Mouse (Mus musculus) CH12.LX (cell line): ENCODE measurements at regions not wholly inside any gene's neighbourhood (a gene's known extent, or its start where the extent isn't known, plus 50 kb on each side); places are given as distances from the start of the nearest gene placed in this dataset.
A peak's percentile ranks its signal among the peaks of the same experiment; 100 is the strongest.

Experiments used
- DNase-seq: peaks from one replicate; pipeline ENCODE4 v3.0.0-alpha.2; 2013; ENCODE audit errors: extremely low read depth
- H3K27ac ChIP-seq: 2 replicates; pipeline ENCODE4 v1.5.1; 2012; ENCODE audit warnings: low read depth, mild to moderate bottlenecking, control low read depth, moderate library complexity; ENCODE audit not compliant: insufficient read depth
- H3K27me3 ChIP-seq: replicated peaks from 2 replicates; pipeline ENCODE3; 2012; ENCODE audit warnings: inconsistent platforms
- H3K36me3 ChIP-seq, 2 experiments: replicated peaks in 1 of 2; 2 replicates each; pipeline versions ENCODE3 to v1.6.1; 2012; ENCODE audit warnings: inconsistent platforms in 1 of 2, low read length in 1 of 2, mild to moderate bottlenecking in 1 of 2, mixed read lengths in 1 of 2, moderate library complexity in 1 of 2; ENCODE audit not compliant: control insufficient read depth in 1 of 2, insufficient read depth in 1 of 2
- H3K4me1 ChIP-seq, 2 experiments: 2 replicates each; pipeline ENCODE4 v1.6.1; 2012; ENCODE audit warnings: inconsistent platforms in 1 of 2, moderate library complexity in 1 of 2; ENCODE audit not compliant: insufficient read depth in 2 of 2, control insufficient read depth in 1 of 2
- H3K4me2 ChIP-seq: 2 replicates; pipeline ENCODE4 v1.6.1; 2012; ENCODE audit warnings: low read depth, mild to moderate bottlenecking, control low read depth; ENCODE audit not compliant: poor library complexity, insufficient read depth, severe bottlenecking
- H3K4me3 ChIP-seq, 3 experiments: fragments of 150-350 bp in 1 of 3; sonication (generic) in 1 of 3; replicated peaks in 1 of 3; 2 replicates each; pipeline versions ENCODE3 to v1.5.1; 2011 to 2012; ENCODE audit warnings: low read depth in 2 of 3, low read length in 2 of 3, mild to moderate bottlenecking in 2 of 3, moderate library complexity in 2 of 3, control low read depth in 1 of 3, improper control_type of control experiment in 1 of 3, inconsistent platforms in 1 of 3, mixed read lengths in 1 of 3; ENCODE audit not compliant: poor library complexity in 1 of 3
- H3K79me2 ChIP-seq: replicated peaks from 2 replicates; pipeline ENCODE4 v1.6.1; 2012; ENCODE audit warnings: mild to moderate bottlenecking, moderate library complexity; ENCODE audit not compliant: control insufficient read depth, poor library complexity, insufficient read depth, severe bottlenecking; ENCODE audit errors: extremely low read depth
- H3K9ac ChIP-seq: 2 replicates; pipeline ENCODE4 v1.6.1; 2012; ENCODE audit warnings: low read depth, mild to moderate bottlenecking, control low read depth, moderate library complexity; ENCODE audit not compliant: insufficient read depth
- H3K9me3 ChIP-seq: replicated peaks from 2 replicates; pipeline ENCODE3; 2012; ENCODE audit warnings: low read length, inconsistent platforms, mixed read lengths
- CHD1 ChIP-seq: IDR thresholded peaks from 2 replicates; pipeline ENCODE4 v1.6.1; 2012; ENCODE audit warnings: low read depth, low read length, improper control_type of control experiment, inconsistent platforms
- CHD2 ChIP-seq: IDR thresholded peaks from 2 replicates; pipeline ENCODE4 v1.6.1; 2011; ENCODE audit warnings: low read length, improper control_type of control experiment
- E2F4 ChIP-seq: IDR thresholded peaks from 2 replicates; pipeline ENCODE4 v1.6.1; 2011; ENCODE audit warnings: low read depth, low read length, improper control_type of control experiment; ENCODE audit not compliant: insufficient replicate concordance
- ETS1 ChIP-seq: conservative IDR thresholded peaks from 2 replicates; pipeline ENCODE4 v1.6.1; 2012; ENCODE audit warnings: low read depth, mild to moderate bottlenecking, inconsistent platforms, low read length, improper control_type of control experiment, moderate library complexity
- GABPA ChIP-seq: IDR thresholded peaks from 2 replicates; pipeline ENCODE4 v1.6.1; 2012; ENCODE audit warnings: low read depth, low read length, improper control_type of control experiment, inconsistent platforms; ENCODE audit not compliant: insufficient replicate concordance
- HCFC1 ChIP-seq: IDR thresholded peaks from 2 replicates; pipeline ENCODE4 v1.6.1; 2012; ENCODE audit warnings: low read depth, mild to moderate bottlenecking, inconsistent platforms, low read length, improper control_type of control experiment
- JUN ChIP-seq: IDR thresholded peaks from 2 replicates; pipeline ENCODE4 v1.6.1; 2011; ENCODE audit warnings: low read depth, mild to moderate bottlenecking, low read length, improper control_type of control experiment, moderate library complexity; ENCODE audit not compliant: insufficient read depth
- KAT2A ChIP-seq: IDR thresholded peaks from 2 replicates; pipeline ENCODE4 v1.6.1; 2012; ENCODE audit warnings: low read length, improper control_type of control experiment, inconsistent platforms; ENCODE audit not compliant: insufficient replicate concordance
- MAFK ChIP-seq: IDR thresholded peaks from 2 replicates; pipeline ENCODE4 v1.6.1; 2011; ENCODE audit warnings: low read length, improper control_type of control experiment; ENCODE audit not compliant: insufficient replicate concordance
- MAZ ChIP-seq: IDR thresholded peaks from 2 replicates; pipeline ENCODE4 v1.6.1; 2012; ENCODE audit warnings: low read depth, mild to moderate bottlenecking, inconsistent platforms, low read length, improper control_type of control experiment, moderate library complexity
- MXI1 ChIP-seq: IDR thresholded peaks from 2 replicates; pipeline ENCODE4 v1.6.1; 2011; ENCODE audit warnings: mild to moderate bottlenecking, low read depth, low read length, improper control_type of control experiment
- POLR2A ChIP-seq: IDR thresholded peaks from 2 replicates; pipeline ENCODE4 v1.6.1; 2011; ENCODE audit warnings: low read depth, mild to moderate bottlenecking, improper control_type of control experiment, low read length
- POLR2AphosphoS2 ChIP-seq: IDR thresholded peaks from 2 replicates; pipeline ENCODE4 v1.6.1; 2011; ENCODE audit warnings: low read depth, low read length, improper control_type of control experiment
- SIN3A ChIP-seq: IDR thresholded peaks from 2 replicates; pipeline ENCODE4 v1.6.1; 2012; ENCODE audit warnings: low read length, improper control_type of control experiment, inconsistent platforms
- SMC3 ChIP-seq: IDR thresholded peaks from 2 replicates; pipeline ENCODE4 v1.6.1; 2011; ENCODE audit warnings: low read depth, low read length, improper control_type of control experiment
- UBTF ChIP-seq: IDR thresholded peaks from 2 replicates; pipeline ENCODE4 v1.6.1; 2012; ENCODE audit warnings: low read depth, mild to moderate bottlenecking, inconsistent platforms, low read length, improper control_type of control experiment, moderate library complexity
- ZC3H11A ChIP-seq: IDR thresholded peaks from 2 replicates; pipeline ENCODE4 v1.6.1; 2012; ENCODE audit warnings: low read depth, mild to moderate bottlenecking, inconsistent platforms, low read length, improper control_type of control experiment
- dilution Hi-C: fragments of 300-500 bp; cut with MboI; formaldehyde crosslinking; loops from 2 replicates; pipeline ENCODE4 v1.14.3; 2020; ENCODE audit warnings: low sequenced_read_pairs; ENCODE audit not compliant: extremely low pct_unique_long_range_greater_than_20kb, extremely low pct_ligation_motif_present
- in situ Hi-C: fragments of 300-500 bp; cut with MboI; formaldehyde crosslinking; loops from 3 replicates; pipeline ENCODE4 v1.14.3; 2019; ENCODE audit warnings: low sequenced_read_pairs, low pct_ligation_motif_present, low pct_unique_long_range_greater_than_20kb, mixed read lengths

GRCm38 (mm10) chr1:154118374-154119004 is 82.5 kb upstream of the Zfp648 start (continued):
- TF ChIP-seq POLR2AphosphoS2: no peak
- TF ChIP-seq ZC3H11A: peak; percentile 85
- TF ChIP-seq SIN3A: peak; percentile 44; the same call in 1 of the 2 replicates
- no peak for TF ChIP-seq CHD2
- no peak for TF ChIP-seq CHD1
- TF ChIP-seq, all 38 proteins: peak for 12

DNA sequence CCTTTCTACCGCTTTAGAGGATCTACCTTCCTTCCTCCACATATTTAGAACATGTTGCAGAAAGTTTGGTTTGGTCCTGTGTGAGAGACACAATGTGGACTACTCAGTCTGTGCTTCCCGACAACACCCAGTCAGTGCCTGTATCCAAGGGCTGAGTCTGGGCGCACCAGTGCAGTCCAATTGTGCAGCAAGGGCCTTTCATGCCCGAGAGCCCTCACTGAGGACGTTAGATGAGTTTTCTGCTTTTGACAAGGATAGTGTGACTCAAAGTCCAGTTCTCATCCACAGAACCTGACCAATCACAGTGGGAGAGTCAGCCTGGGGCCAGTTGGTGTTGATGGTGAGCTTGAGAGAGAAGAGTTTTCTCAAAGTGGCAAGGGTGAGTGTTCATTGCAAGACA is 81.4 kb upstream of the Zfp648 start:
- no peak overlapping the region for H3K9ac ChIP-seq
- H3K79me2 ChIP-seq: no peaks in the 10 kb centered on the region
- H3K27ac ChIP-seq: no peak overlapping the region
- DNase-seq: no peak
- TF ChIP-seq JUN (no peak), HCFC1 (no peak)
- dilution Hi-C loops: no loop called here
- H3K4me2 ChIP-seq: no peak overlapping the region
- H3K4me3 ChIP-seq: no peak overlapping the region
- no peaks in the 10 kb centered on the region for H3K9me3 ChIP-seq
- in situ Hi-C loops: loop anchor here (5.0 to 10.0 kb wide), 4 partner anchors 42 to 227 kb away; partner anchors contain the start of gene Teddm1a
- no peaks in the 10 kb centered on the region for H3K27me3 ChIP-seq
- H3K36me3 ChIP-seq: no peaks in the 10 kb centered on the region
- peaks cover 3 to 24% of the 10 kb centered on the region in 2 experiments; a peak in 3 of 4 replicates for H3K4me1 ChIP-seq

GRCm38 (mm10) chr1:154120693-154121092 is 80.3 kb upstream of the Zfp648 start:
- H3K36me3 ChIP-seq: no peaks in the 10 kb centered on the region
- no peaks in the 10 kb centered on the region for H3K79me2 ChIP-seq
- no peak overlapping the region for H3K4me3 ChIP-seq
- in situ Hi-C loops (loop anchor here (5.0 to 10.0 kb wide), 4 partner anchors 43 to 228 kb away; partner anchors contain the start of gene Teddm1a), dilution Hi-C loops (no loop called here)
- no peak overlapping the region for H3K4me2 ChIP-seq
- H3K9me3 ChIP-seq: no peaks in the 10 kb centered on the region
- H3K27ac ChIP-seq: no peak overlapping the region
- peaks cover 3 to 22% of the 10 kb centered on the region in 2 experiments; a peak in 3 of 4 replicates for H3K4me1 ChIP-seq
- TF ChIP-seq KAT2A: no peak
- TF ChIP-seq MAZ: no peak
- TF ChIP-seq E2F4: no peak
- TF ChIP-seq ETS1: no peak
- TF ChIP-seq SMC3: no peak
- no peak for TF ChIP-seq UBTF
- TF ChIP-seq GABPA: no peak
- TF ChIP-seq MAFK: no peak
- no peak for TF ChIP-seq JUN
- TF ChIP-seq POLR2A: no peak
- TF ChIP-seq MXI1: no peak
- H3K9ac ChIP-seq: no peak overlapping the region
- DNase-seq: no peak
- no peaks in the 10 kb centered on the region for H3K27me3 ChIP-seq
